Mouse (Mus musculus) bone marrow macrophage, adult 2 months (primary cell): ENCODE measurements around the gene Ildr1.

ENCODE experiments used
- CTCF ChIP-seq: IDR thresholded peaks from 2 replicates; pipeline ENCODE4 v1.5.1; 2012; ENCODE audit warnings: low read depth, mild to moderate bottlenecking, low read length, moderate library complexity
- POLR2A ChIP-seq: IDR thresholded peaks from 2 replicates; pipeline ENCODE4 v1.6.1; 2012; ENCODE audit warnings: mild to moderate bottlenecking, low read depth, low read length, borderline replicate concordance

GRCm38 (mm10) chr16:36649304-36649703 lies 44.5 kb upstream of the Ildr1 start:
- TF ChIP-seq POLR2A = no peak
- TF ChIP-seq CTCF = no peak
